Mouse (Mus musculus): Measurements from ENCODE around the gene Nudt13. TPM values are rescaled to one million over a fixed set of nuclear protein-coding genes. Genes with fewer than 3 reads are reported as not detected.
A peak's percentile ranks its signal among the peaks of the same experiment; 100 is the strongest.

The Nudt13 gene
- polyA plus RNA-seq, 1 experiment from 2014 or later, result 10.9 TPM

- DNase-seq (ENCODE audit: low spot score), result no peak
- Histone ChIP-seq H3K4me3 (replicated peaks; ENCODE audit: low read depth, low read length) (no peak overlapping the region), H3K9ac (ENCODE audit: low read depth, low read length) (no peak overlapping the region), H3K36me3 (ENCODE audit: insufficient read depth, low read length) (peaks cover 56% of the 10 kb centered on the region; the same call in 1 of the 2 replicates), H3K4me2 (ENCODE audit: low read length) (no peak overlapping the region), H3K27ac (no peak overlapping the region), H3K27me3 (ENCODE audit: insufficient read depth, low read length) (no peaks in the 10 kb centered on the region), H3K4me1 (replicated peaks; ENCODE audit: insufficient read depth, low read length) (no peaks in the 10 kb centered on the region), H3K9me3 (replicated peaks; ENCODE audit: low read length) (no peaks in the 10 kb centered on the region)
- whole genome bisulfite sequencing, result 91% methylated on average over 4 of the region's 4 CpGs
- ATAC-seq (replicated peaks; ENCODE audit: low FRiP score, low read depth), result no peak
- TF ChIP-seq CTCF (IDR thresholded peaks at IDR 0.05; ENCODE audit: low read depth), result no peak
These were observed 36.8 kb downstream of the Nudt13 start for GRCm38 (mm10) chr14:20331316-20331715.

- 0 out of 2 replicates have a peak, but pooled peaks have one; percentile 18 for TF ChIP-seq CTCF (IDR thresholded peaks at IDR 0.05; ENCODE audit: low read depth)
- DNase-seq (ENCODE audit: low spot score) (no peak), ATAC-seq (replicated peaks; ENCODE audit: low FRiP score, low read depth) (no peak)
- Histone ChIP-seq H3K36me3 (ENCODE audit: insufficient read depth, low read length) (peaks cover 40% of the 10 kb centered on the region), H3K27ac (no peak overlapping the region), H3K4me3 (replicated peaks; ENCODE audit: low read depth, low read length) (no peak overlapping the region), H3K4me2 (ENCODE audit: low read length) (no peak overlapping the region), H3K9ac (ENCODE audit: low read depth, low read length) (no peak overlapping the region), H3K9me3 (replicated peaks; ENCODE audit: low read length) (no peaks in the 10 kb centered on the region), H3K4me1 (replicated peaks; ENCODE audit: insufficient read depth, low read length) (no peaks in the 10 kb centered on the region), H3K27me3 (ENCODE audit: insufficient read depth, low read length) (no peaks in the 10 kb centered on the region)
- 97% methylated on average over 5 of the region's 5 CpGs for WGBS
These were observed 44.9 kb downstream of the Nudt13 start for GRCm38 (mm10) chr14:20339415-20339814.

GRCm38 (mm10) chr14:20340149-20340548 lies 45.7 kb downstream of the Nudt13 start:
- DNase-seq (ENCODE audit: low spot score) (peak; percentile 23), ATAC-seq (replicated peaks; ENCODE audit: low FRiP score, low read depth) (no peak)
- Histone ChIP-seq H3K9ac (ENCODE audit: low read depth, low read length) (no peak overlapping the region), H3K27ac (no peak overlapping the region), H3K36me3 (ENCODE audit: insufficient read depth, low read length) (peaks cover 40% of the 10 kb centered on the region), H3K4me2 (ENCODE audit: low read length) (no peak overlapping the region), H3K4me1 (replicated peaks; ENCODE audit: insufficient read depth, low read length) (no peaks in the 10 kb centered on the region), H3K4me3 (replicated peaks; ENCODE audit: low read depth, low read length) (no peak overlapping the region), H3K9me3 (replicated peaks; ENCODE audit: low read length) (no peaks in the 10 kb centered on the region), H3K27me3 (ENCODE audit: insufficient read depth, low read length) (no peaks in the 10 kb centered on the region)
- WGBS, result 89% methylated on average over 8 of the region's 8 CpGs
- TF ChIP-seq CTCF (IDR thresholded peaks at IDR 0.05; ENCODE audit: low read depth), result peak; percentile 60

- WGBS, result 82% methylated on average over 7 of the region's 7 CpGs
- H3K27me3 ChIP-seq (ENCODE audit: insufficient read depth, low read length), result no peaks in the 10 kb centered on the region
- DNase-seq (ENCODE audit: low spot score) (no peak), ATAC-seq (replicated peaks; ENCODE audit: low FRiP score, low read depth) (no peak)
- no peak for TF ChIP-seq CTCF (IDR thresholded peaks at IDR 0.05; ENCODE audit: low read depth)
- H3K27ac ChIP-seq, result no peak overlapping the region
- H3K4me2 ChIP-seq (ENCODE audit: low read length), result no peak overlapping the region
- H3K4me3 ChIP-seq (replicated peaks; ENCODE audit: low read depth, low read length), result no peak overlapping the region
- H3K36me3 ChIP-seq (ENCODE audit: insufficient read depth, low read length), result peaks cover 36% of the 10 kb centered on the region
- no peaks in the 10 kb centered on the region for H3K4me1 ChIP-seq (replicated peaks; ENCODE audit: insufficient read depth, low read length)
- no peaks in the 10 kb centered on the region for H3K9me3 ChIP-seq (replicated peaks; ENCODE audit: low read length)
- no peak overlapping the region for H3K9ac ChIP-seq (ENCODE audit: low read depth, low read length)
These were observed 46.4 kb downstream of the Nudt13 start for GRCm38 (mm10) chr14:20340866-20341265.

GRCm38 (mm10) chr14:20345885-20346284 lies 51.4 kb downstream of the Nudt13 start:
- H3K9me3 ChIP-seq (replicated peaks; ENCODE audit: low read length), result no peaks in the 10 kb centered on the region
- WGBS, result 75% methylated on average over 9 of the region's 9 CpGs
- ATAC-seq (replicated peaks; ENCODE audit: low FRiP score, low read depth), result no peak
- H3K9ac ChIP-seq (ENCODE audit: low read depth, low read length), result no peak overlapping the region
- H3K36me3 ChIP-seq (ENCODE audit: insufficient read depth, low read length), result peaks cover 17% of the 10 kb centered on the region; the same call in 1 of the 2 replicates
- TF ChIP-seq CTCF (IDR thresholded peaks at IDR 0.05; ENCODE audit: low read depth), result no peak
- no peak overlapping the region for H3K4me2 ChIP-seq (ENCODE audit: low read length)
- no peaks in the 10 kb centered on the region for H3K27me3 ChIP-seq (ENCODE audit: insufficient read depth, low read length)
- no peak for DNase-seq (ENCODE audit: low spot score)
- H3K27ac ChIP-seq, result no peak overlapping the region
- peaks cover 9% of the 10 kb centered on the region for H3K4me1 ChIP-seq (replicated peaks; ENCODE audit: insufficient read depth, low read length)
- H3K4me3 ChIP-seq (replicated peaks; ENCODE audit: low read depth, low read length), result no peak overlapping the region

- Histone ChIP-seq H3K27me3 (ENCODE audit: insufficient read depth, low read length) (no peaks in the 10 kb centered on the region), H3K4me1 (replicated peaks; ENCODE audit: insufficient read depth, low read length) (peaks cover 9% of the 10 kb centered on the region), H3K9me3 (replicated peaks; ENCODE audit: low read length) (no peaks in the 10 kb centered on the region), H3K9ac (ENCODE audit: low read depth, low read length) (peak overlapping the region; percentile 95), H3K4me2 (ENCODE audit: low read length) (peak overlapping the region; percentile 77), H3K4me3 (replicated peaks; ENCODE audit: low read depth, low read length) (peak overlapping the region; percentile 80), H3K27ac (peak overlapping the region; percentile 95), H3K36me3 (ENCODE audit: insufficient read depth, low read length) (0 out of 2 replicates have a peak, but pooled peaks cover 5% of the 10 kb centered on the region)
- ATAC-seq (replicated peaks; ENCODE audit: low FRiP score, low read depth), result peak; percentile 17; the same call in 1 of the 2 replicates
- no peak for TF ChIP-seq CTCF (IDR thresholded peaks at IDR 0.05; ENCODE audit: low read depth)
- 2% methylated on average over 15 of the region's 15 CpGs for WGBS
- DNase-seq (ENCODE audit: low spot score), result no peak
These were observed 53.0 kb downstream of the Nudt13 start for GRCm38 (mm10) chr14:20347441-20347990.

Data from kidney, postnatal 0 days (tissue).